Mouse (Mus musculus) erythroblast, embryonic 14.5 days (primary cell): ENCODE data around the gene Maats1. TPM values are rescaled to one million over a fixed set of nuclear protein-coding genes. Genes with fewer than 3 reads are reported as not detected.

ENCODE experiments used
- H3K27me3 ChIP-seq: 2 replicates; pipeline ENCODE4 v1.6.1; 2012; ENCODE audit warnings: inconsistent platforms; ENCODE audit not compliant: control insufficient read depth
- H3K36me3 ChIP-seq: 2 replicates; pipeline ENCODE4 v1.6.1; 2012; ENCODE audit warnings: mild to moderate bottlenecking, inconsistent platforms; ENCODE audit not compliant: control insufficient read depth
- H3K4me1 ChIP-seq: 2 replicates; pipeline ENCODE4 v1.6.1; 2012; ENCODE audit warnings: inconsistent platforms; ENCODE audit not compliant: control insufficient read depth
- H3K4me3 ChIP-seq: replicated peaks from 2 replicates; pipeline ENCODE3; 2012; ENCODE audit warnings: moderate library complexity, mild to moderate bottlenecking, inconsistent platforms
- H3K9me3 ChIP-seq: 2 replicates; pipeline ENCODE4 v1.6.1; 2012; ENCODE audit warnings: low read length, inconsistent platforms, mixed read lengths; ENCODE audit not compliant: control insufficient read depth
- GATA1 ChIP-seq: IDR thresholded peaks from 2 replicates; pipeline ENCODE4 v1.6.1; 2012; ENCODE audit warnings: low read length, inconsistent platforms, mixed read lengths
- TAL1 ChIP-seq: IDR thresholded peaks from 3 replicates; pipeline ENCODE4 v1.6.1; 2012; ENCODE audit warnings: low read length, inconsistent platforms, mixed read lengths
- polyA plus RNA-seq: library from polyadenylated mRNA; stranded (reverse); fragments of >175 nt; gene quantifications from 2 replicates; pipeline ENCODE4 v1.2.3, GENCODE M21; 2012

Gene Maats1
- polyA plus RNA-seq, 1 experiment = not detected

GRCm38 (mm10) chr16:38318492-38318891 lies 23.5 kb downstream of the Maats1 start:
- H3K9me3 ChIP-seq = no peaks in the 10 kb centered on the region
- no peaks in the 10 kb centered on the region for H3K27me3 ChIP-seq
- H3K4me1 ChIP-seq = no peaks in the 10 kb centered on the region
- no peaks in the 10 kb centered on the region for H3K36me3 ChIP-seq
- no peak overlapping the region for H3K4me3 ChIP-seq
- TF ChIP-seq TAL1 (no peak), GATA1 (no peak)

- peaks cover 4% of the 10 kb centered on the region for H3K4me1 ChIP-seq
- H3K4me3 ChIP-seq = no peak overlapping the region
- H3K27me3 ChIP-seq = peaks cover 17% of the 10 kb centered on the region; the same call in 1 of the 2 replicates
- no peaks in the 10 kb centered on the region for H3K36me3 ChIP-seq
- H3K9me3 ChIP-seq = no peaks in the 10 kb centered on the region
- no peak for TF ChIP-seq TAL1
- TF ChIP-seq GATA1 = no peak
Measured at GRCm38 (mm10) chr16:38308195-38308594, 33.7 kb downstream of the Maats1 start.

DNA sequence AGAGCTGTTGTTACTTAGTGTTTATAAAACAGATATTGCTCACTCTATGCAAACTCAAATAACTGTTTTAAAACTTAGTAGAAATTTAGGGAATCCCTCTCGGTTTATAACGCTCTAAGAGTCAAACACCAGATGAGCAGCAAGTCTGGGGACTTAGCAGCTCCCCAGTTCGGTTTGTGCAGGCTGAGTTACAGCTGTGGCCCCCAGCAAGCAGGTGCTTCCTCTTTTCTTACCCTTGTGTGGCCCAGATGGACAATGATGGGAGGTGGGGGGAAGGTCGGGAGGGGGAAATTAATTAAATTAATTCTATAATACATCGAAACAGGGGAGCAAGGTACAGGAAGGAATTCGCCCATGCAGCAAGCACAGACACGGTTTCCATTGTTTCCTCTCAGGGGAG lies 34.3 kb downstream of the Maats1 start:
- peaks cover 4% of the 10 kb centered on the region for H3K4me1 ChIP-seq
- peaks cover 17% of the 10 kb centered on the region; the same call in 1 of the 2 replicates for H3K27me3 ChIP-seq
- no peaks in the 10 kb centered on the region for H3K36me3 ChIP-seq
- H3K9me3 ChIP-seq = no peaks in the 10 kb centered on the region
- TF ChIP-seq TAL1 (no peak), GATA1 (no peak)
- H3K4me3 ChIP-seq = no peak overlapping the region

GRCm38 (mm10) chr16:38307221-38307605 lies 34.7 kb downstream of the Maats1 start:
- no peaks in the 10 kb centered on the region for H3K36me3 ChIP-seq
- peaks cover 4% of the 10 kb centered on the region for H3K4me1 ChIP-seq
- TF ChIP-seq GATA1 = no peak
- no peak for TF ChIP-seq TAL1
- peaks cover 17% of the 10 kb centered on the region; the same call in 1 of the 2 replicates for H3K27me3 ChIP-seq
- H3K4me3 ChIP-seq = no peak overlapping the region
- H3K9me3 ChIP-seq = no peaks in the 10 kb centered on the region

DNA sequence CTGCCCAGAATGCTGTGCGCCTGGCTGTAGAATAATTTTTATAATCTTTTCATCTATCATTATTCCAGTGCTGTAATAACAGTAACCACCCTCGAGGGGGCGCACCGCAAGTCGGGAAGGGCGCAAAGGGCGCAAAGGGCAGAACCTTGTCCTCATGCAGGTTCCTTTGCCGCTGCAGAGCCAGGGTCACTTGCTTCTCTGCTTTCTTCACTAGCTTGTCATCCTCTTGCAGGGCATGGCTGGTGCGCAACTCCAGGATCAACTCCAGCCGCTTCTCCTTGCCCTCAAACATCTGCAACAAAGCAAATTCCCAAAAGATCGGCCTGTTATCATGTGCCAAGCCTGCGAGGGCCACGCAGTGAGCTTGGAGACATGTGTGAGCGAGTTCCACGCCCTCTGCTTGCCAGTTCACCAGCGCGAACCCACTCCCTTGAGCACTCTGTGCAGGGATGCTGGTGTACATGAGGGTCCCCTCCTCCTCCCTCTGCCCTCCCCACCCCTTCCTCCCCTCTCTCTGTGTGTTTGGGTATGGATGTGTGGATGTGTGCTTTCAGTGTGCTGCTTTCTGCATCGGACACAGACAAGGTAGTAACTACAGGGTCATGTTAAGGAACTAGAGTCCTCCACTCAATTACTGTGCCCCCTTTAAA lies 35.2 kb downstream of the Maats1 start:
- no peaks in the 10 kb centered on the region for H3K9me3 ChIP-seq
- peaks cover 4% of the 10 kb centered on the region for H3K4me1 ChIP-seq
- no peak for TF ChIP-seq TAL1
- TF ChIP-seq GATA1 = no peak
- H3K27me3 ChIP-seq = peaks cover 17% of the 10 kb centered on the region; the same call in 1 of the 2 replicates
- no peak overlapping the region for H3K4me3 ChIP-seq
- H3K36me3 ChIP-seq = no peaks in the 10 kb centered on the region

- Histone ChIP-seq H3K9me3 (no peaks in the 10 kb centered on the region), H3K27me3 (peaks cover 17% of the 10 kb centered on the region; the same call in 1 of the 2 replicates), H3K4me3 (no peak overlapping the region), H3K36me3 (no peaks in the 10 kb centered on the region), H3K4me1 (peaks cover 4% of the 10 kb centered on the region)
- no peak for TF ChIP-seq TAL1
- no peak for TF ChIP-seq GATA1
Measured at GRCm38 (mm10) chr16:38304460-38305194, 37.3 kb downstream of the Maats1 start.

DNA sequence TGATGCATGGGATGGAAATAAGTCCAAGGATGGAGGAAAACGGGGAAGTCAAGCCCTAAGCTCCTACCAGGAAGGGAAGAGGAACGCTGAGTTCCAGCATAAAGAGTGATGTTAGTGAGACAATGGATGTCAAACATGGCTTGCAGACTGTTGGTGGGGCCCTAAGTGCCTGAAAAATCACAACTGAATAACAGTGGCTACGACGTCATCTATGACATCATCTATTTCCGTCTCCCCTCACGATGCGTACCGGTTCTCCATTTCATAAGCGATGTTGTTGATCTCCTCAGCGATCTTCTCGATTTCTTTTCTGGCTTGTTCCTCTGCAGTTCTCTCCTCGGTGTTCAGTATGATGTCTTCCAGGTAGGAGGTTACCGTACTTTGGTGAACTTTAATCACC lies 39.6 kb downstream of the Maats1 start:
- H3K36me3 ChIP-seq = no peaks in the 10 kb centered on the region
- no peaks in the 10 kb centered on the region for H3K9me3 ChIP-seq
- TF ChIP-seq GATA1 (no peak), TAL1 (no peak)
- no peak overlapping the region for H3K4me3 ChIP-seq
- H3K27me3 ChIP-seq = peaks cover 8% of the 10 kb centered on the region; the same call in 1 of the 2 replicates
- H3K4me1 ChIP-seq = peaks cover 4% of the 10 kb centered on the region

DNA sequence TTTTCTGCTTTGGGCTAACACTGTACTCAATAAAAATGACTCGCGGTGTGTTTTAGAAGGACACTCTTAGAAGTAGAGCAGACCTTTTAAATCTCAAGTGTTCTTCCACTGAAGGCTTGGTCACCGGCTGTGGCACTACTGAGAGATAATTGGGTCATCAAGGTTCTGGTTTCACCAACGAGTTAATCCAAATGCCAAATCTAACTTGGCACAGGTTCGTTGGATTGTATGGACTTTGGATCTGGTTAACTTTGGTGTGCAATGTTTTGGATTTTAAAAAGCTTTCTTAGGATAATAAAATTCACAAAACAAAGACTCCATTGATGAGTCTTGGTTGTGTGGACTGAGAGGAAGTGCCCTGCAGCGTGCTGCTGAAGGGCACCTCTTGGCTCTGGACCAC lies 43.5 kb downstream of the Maats1 start:
- no peaks in the 10 kb centered on the region for H3K9me3 ChIP-seq
- TF ChIP-seq TAL1 = no peak
- no peak for TF ChIP-seq GATA1
- H3K36me3 ChIP-seq = no peaks in the 10 kb centered on the region
- H3K4me3 ChIP-seq = no peak overlapping the region
- H3K27me3 ChIP-seq = no peaks in the 10 kb centered on the region
- no peaks in the 10 kb centered on the region for H3K4me1 ChIP-seq

DNA sequence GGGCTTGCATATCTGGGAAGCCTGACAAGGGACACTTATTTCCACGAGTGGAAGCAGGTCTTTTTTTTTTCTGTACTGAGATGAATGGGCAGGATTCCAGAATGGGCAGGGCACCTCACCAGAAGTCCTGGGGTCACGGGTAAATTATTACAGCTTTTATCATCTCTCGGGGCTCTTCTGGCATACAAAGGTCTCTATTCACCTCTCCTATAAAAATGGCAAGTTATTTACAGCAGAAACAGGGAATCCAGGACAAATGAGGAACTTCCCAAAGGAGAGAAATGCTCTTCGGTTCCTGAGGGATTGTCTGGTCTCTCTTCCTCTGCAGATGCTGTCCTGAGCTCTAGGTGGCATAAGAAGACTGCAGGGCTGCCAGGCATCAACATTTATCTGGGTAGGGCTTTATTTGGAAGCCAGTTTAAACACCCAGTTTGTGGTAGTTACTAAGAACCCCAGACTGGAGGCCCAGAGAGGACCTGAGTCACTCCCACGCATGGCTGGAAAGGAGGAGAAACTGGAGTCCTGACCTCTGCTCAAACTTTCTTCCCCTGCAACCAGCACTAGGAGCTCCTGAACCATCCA lies 46.5 kb downstream of the Maats1 start:
- Histone ChIP-seq H3K27me3 (no peaks in the 10 kb centered on the region), H3K4me1 (no peaks in the 10 kb centered on the region), H3K36me3 (no peaks in the 10 kb centered on the region), H3K4me3 (no peak overlapping the region), H3K9me3 (no peaks in the 10 kb centered on the region)
- TF ChIP-seq GATA1 = no peak
- TF ChIP-seq TAL1 = no peak
